Mouse (Mus musculus) testis, adult 2 months (tissue): ENCODE data around the gene Gm21969.

Experiments used
- CTCF ChIP-seq: fragments of 200-500 bp; IDR thresholded peaks from 2 replicates; pipeline ENCODE4 v1.5.1; 2012; ENCODE audit warnings: low read depth, mild to moderate bottlenecking, inconsistent platforms, low read length, moderate library complexity; ENCODE audit not compliant: control insufficient read depth, insufficient read depth, insufficient replicate concordance
- POLR2A ChIP-seq: fragments of 200-500 bp; IDR thresholded peaks from 2 replicates; pipeline ENCODE4 v1.6.1; 2012; ENCODE audit warnings: low read depth, mild to moderate bottlenecking, inconsistent platforms, low read length, moderate library complexity; ENCODE audit not compliant: control insufficient read depth

GRCm38 (mm10) chr4:139596715-139597114, 6.3 kb upstream of the Gm21969 start:
- TF ChIP-seq POLR2A = no peak
- no peak for TF ChIP-seq CTCF
